8 mouse cellular contexts compared by ENCODE assay signal in the genomic region with DNA sequence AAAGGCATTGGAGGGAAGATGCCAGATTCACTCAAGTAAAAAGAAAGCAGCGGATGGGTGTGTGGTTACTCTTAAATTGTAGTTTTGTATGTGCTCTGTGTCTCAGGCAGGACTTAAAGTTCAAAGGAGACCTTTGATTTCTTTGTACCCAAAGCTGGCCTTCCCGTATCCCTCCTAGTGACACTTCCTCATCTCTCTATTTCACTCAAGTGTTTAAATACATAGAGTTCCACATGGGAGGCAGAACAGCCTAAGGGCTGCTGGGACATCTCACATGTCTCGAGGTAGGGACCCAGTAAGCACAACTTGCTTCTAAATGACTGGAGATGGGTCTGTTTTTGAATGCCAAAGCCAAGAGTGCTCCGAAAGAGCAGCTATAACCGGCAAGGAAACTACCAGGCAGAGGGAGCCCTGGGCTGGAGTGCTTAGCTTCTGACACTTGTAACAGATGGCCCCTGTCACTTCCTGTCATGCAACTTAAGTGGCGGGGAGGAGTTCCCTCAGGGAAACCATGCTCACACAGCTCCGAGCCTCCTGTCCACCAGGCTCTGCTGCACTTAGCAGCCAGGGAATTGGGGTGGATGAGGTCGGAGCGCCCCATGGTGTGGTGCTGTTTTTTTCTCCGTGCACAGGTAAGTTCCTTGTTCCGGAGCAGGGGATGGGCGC.
DNase-seq lines count a peak whose midpoint lies in the region; ATAC-seq and TF ChIP-seq lines count a peak whose summit lies in the region.

No protein-coding gene starts in this region.

- intact Hi-C loops in heart, adult 2 months (cut with DNase I): no loop called here

- H3K36me3 ChIP-seq in ES-Bruce4 (ENCODE audit: control insufficient read depth, insufficient read depth, low read length, poor library complexity, severe bottlenecking): no peaks in the 10 kb centered on the region
- peaks cover 7% of the 10 kb centered on the region for H3K36me3 ChIP-seq in heart, adult 2 months (ENCODE audit: control insufficient read depth, insufficient read depth, low read length)
- no peaks in the 10 kb centered on the region for H3K36me3 ChIP-seq in kidney, embryonic 14.5 days (ENCODE audit: control insufficient read depth, insufficient read depth, low read length)
- no peaks in the 10 kb centered on the region for H3K36me3 ChIP-seq in lung, postnatal 0 days (ENCODE audit: insufficient read depth, low read length)
- H3K36me3 ChIP-seq in splenic B cell, adult 2 months (ENCODE audit: control insufficient read depth, insufficient read depth, low read length, poor library complexity, severe bottlenecking): no peaks in the 10 kb centered on the region

- TF ChIP-seq CTCF in ES-Bruce4 (IDR thresholded peaks at IDR 0.05; ENCODE audit: low read depth, low read length): no peak
- peak; percentile 46 for TF ChIP-seq CTCF in heart, adult 2 months (IDR thresholded peaks at IDR 0.05)
- TF ChIP-seq CTCF in lung, postnatal 0 days (IDR thresholded peaks at IDR 0.05): peak; percentile 52

- H3K4me2 ChIP-seq in kidney, embryonic 14.5 days (replicated peaks; ENCODE audit: low read depth, low read length): peak overlapping the region; percentile 33; the same call in 1 of the 2 replicates
- H3K4me2 ChIP-seq in lung, postnatal 0 days (replicated peaks; ENCODE audit: low read depth, low read length): peak overlapping the region; percentile 49

- 25% methylated on average over 12 of the region's 12 CpGs for WGBS in heart, adult 2 months
- WGBS in kidney, embryonic 14.5 days: 21% methylated on average over 12 of the region's 12 CpGs
- 24% methylated on average over 12 of the region's 12 CpGs for WGBS in lung, postnatal 0 days

- peak; percentile 55 for DNase-seq in cerebellum, adult 11 months
- DNase-seq in heart, adult 2 months: peak; percentile 77 to 82
- DNase-seq in lung, postnatal 0 days (ENCODE audit: low spot score): peak; percentile 89
- peak; percentile 69 for DNase-seq in splenic B cell, adult 2 months (ENCODE audit: low read depth, low spot score)
- no peak for DNase-seq in layer of hippocampus, adult 18-20 months (ENCODE audit: low spot score in 2 of 2)
- no peak for DNase-seq in right cerebral cortex, postnatal 36 days (ENCODE audit: low spot score in 2 of 2)

- peak; percentile 81 for ATAC-seq in kidney, embryonic 14.5 days (ENCODE audit: low FRiP score, low TSS enrichment)
- peak; percentile 82 for ATAC-seq in lung, postnatal 0 days

- H3K9me3 ChIP-seq in ES-Bruce4 (replicated peaks; ENCODE audit: control insufficient read depth, insufficient read depth, low read length, poor library complexity, severe bottlenecking): no peaks in the 10 kb centered on the region
- no peaks in the 10 kb centered on the region for H3K9me3 ChIP-seq in kidney, embryonic 14.5 days (ENCODE audit: control insufficient read depth, low read length)
- H3K9me3 ChIP-seq in lung, postnatal 0 days (ENCODE audit: low read length): no peaks in the 10 kb centered on the region

- no peak for TF ChIP-seq EP300 in ES-Bruce4 (IDR thresholded peaks at IDR 0.05; ENCODE audit: insufficient read depth, low read depth, low read length)
- TF ChIP-seq EP300 in heart, adult 2 months (IDR thresholded peaks at IDR 0.05; ENCODE audit: insufficient read depth, low read depth, low read length): peak; percentile 91; the same call in 1 of the 2 replicates
- TF ChIP-seq EP300 in lung, postnatal 0 days (IDR thresholded peaks at IDR 0.05): peak; percentile 13; the same call in 1 of the 2 replicates

- no peak overlapping the region for H3K27ac ChIP-seq in ES-Bruce4 (ENCODE audit: insufficient read depth, low read length)
- H3K27ac ChIP-seq in heart, adult 2 months: peak overlapping the region; percentile 59
- 0 out of 2 replicates have a peak overlapping the region, but pooled peaks have one; percentile 43 for H3K27ac ChIP-seq in kidney, embryonic 14.5 days (ENCODE audit: low read depth, low read length)
- peak overlapping the region; percentile 43 for H3K27ac ChIP-seq in lung, postnatal 0 days (ENCODE audit: low read length)

- no peak for TF ChIP-seq POLR2A in ES-Bruce4 (IDR thresholded peaks at IDR 0.05; ENCODE audit: insufficient read depth, low read length)
- TF ChIP-seq POLR2A in heart, adult 2 months (IDR thresholded peaks at IDR 0.05; ENCODE audit: insufficient read depth, low read depth, low read length): peak; percentile 90

- H3K79me2 ChIP-seq in heart, adult 2 months (replicated peaks; ENCODE audit: control insufficient read depth, insufficient read depth, low read length): peaks cover 1% of the 10 kb centered on the region; the same call in 1 of the 2 replicates

- peak overlapping the region; percentile 1; the same call in 1 of the 2 replicates for H3K4me3 ChIP-seq in ES-Bruce4 (ENCODE audit: low read depth, low read length)
- H3K4me3 ChIP-seq in heart, adult 2 months: peak overlapping the region; percentile 59
- peak overlapping the region; percentile 25; the same call in 1 of the 2 replicates for H3K4me3 ChIP-seq in kidney, embryonic 14.5 days (ENCODE audit: low read length)
- peak overlapping the region; percentile 33 for H3K4me3 ChIP-seq in lung, postnatal 0 days (ENCODE audit: low read depth, low read length)

- H3K4me1 ChIP-seq in ES-Bruce4 (ENCODE audit: control insufficient read depth, insufficient read depth, low read length): no peaks in the 10 kb centered on the region
- H3K4me1 ChIP-seq in heart, adult 2 months (ENCODE audit: control insufficient read depth, insufficient read depth, low read length): peaks cover 15% of the 10 kb centered on the region
- no peaks in the 10 kb centered on the region for H3K4me1 ChIP-seq in kidney, embryonic 14.5 days (ENCODE audit: control insufficient read depth, insufficient read depth, low read length)
- peaks cover 5% of the 10 kb centered on the region for H3K4me1 ChIP-seq in lung, postnatal 0 days (ENCODE audit: insufficient read depth, low read depth, low read length)

- no peak overlapping the region for H3K9ac ChIP-seq in ES-Bruce4 (ENCODE audit: low read depth, poor library complexity, severe bottlenecking)
- H3K9ac ChIP-seq in heart, adult 2 months (ENCODE audit: low read depth, low read length): peak overlapping the region; percentile 49
- H3K9ac ChIP-seq in kidney, embryonic 14.5 days (ENCODE audit: low read depth, low read length): no peak overlapping the region; the same call in 1 of the 2 replicates
- peak overlapping the region; percentile 20; the same call in 1 of the 2 replicates for H3K9ac ChIP-seq in lung, postnatal 0 days (replicated peaks; ENCODE audit: low read depth)

- H3K27me3 ChIP-seq in ES-Bruce4 (ENCODE audit: control insufficient read depth, insufficient read depth, low read length, poor library complexity, severe bottlenecking): no peaks in the 10 kb centered on the region
- H3K27me3 ChIP-seq in heart, adult 2 months (ENCODE audit: control insufficient read depth, insufficient read depth, low read length): no peaks in the 10 kb centered on the region
- no peaks in the 10 kb centered on the region for H3K27me3 ChIP-seq in kidney, embryonic 14.5 days (ENCODE audit: control insufficient read depth, insufficient read depth, low read length)
- no peaks in the 10 kb centered on the region for H3K27me3 ChIP-seq in lung, postnatal 0 days (replicated peaks; ENCODE audit: insufficient read depth, low read length)
- no peaks in the 10 kb centered on the region for H3K27me3 ChIP-seq in splenic B cell, adult 2 months (ENCODE audit: control insufficient read depth, insufficient read depth, low read length, poor library complexity, severe bottlenecking)

Comparison
In these comparisons a context has a peak if more than half of its experiments do, and no peak if none do; other contexts are left out.
1. H3K4me3 ChIP-seq: peak in every context shown above with its lines; median percentile 59 in heart, adult 2 months; 33 in lung, postnatal 0 days; 25 in kidney, embryonic 14.5 days; 1 in ES-Bruce4.
2. H3K9ac ChIP-seq: peak in heart, adult 2 months (single experiment) and lung, postnatal 0 days (single experiment); none in ES-Bruce4 (single experiment) and kidney, embryonic 14.5 days (single experiment).
3. DNase-seq: peak in cerebellum, adult 11 months (single experiment), heart, adult 2 months (2 of 2), lung, postnatal 0 days (single experiment) and splenic B cell, adult 2 months (single experiment); none in layer of hippocampus, adult 18-20 months (0 of 2) and right cerebral cortex, postnatal 36 days (0 of 2).